Mouse (Mus musculus): Measurements from ENCODE around the gene Sept10. TPM values are rescaled to one million over a fixed set of nuclear protein-coding genes. Genes with fewer than 3 reads are reported as not detected.
A peak's percentile ranks its signal among the peaks of the same experiment; 100 is the strongest.

The Sept10 gene
- polyA plus RNA-seq, 1 experiment from 2014 or later: 56.5 TPM

DNA sequence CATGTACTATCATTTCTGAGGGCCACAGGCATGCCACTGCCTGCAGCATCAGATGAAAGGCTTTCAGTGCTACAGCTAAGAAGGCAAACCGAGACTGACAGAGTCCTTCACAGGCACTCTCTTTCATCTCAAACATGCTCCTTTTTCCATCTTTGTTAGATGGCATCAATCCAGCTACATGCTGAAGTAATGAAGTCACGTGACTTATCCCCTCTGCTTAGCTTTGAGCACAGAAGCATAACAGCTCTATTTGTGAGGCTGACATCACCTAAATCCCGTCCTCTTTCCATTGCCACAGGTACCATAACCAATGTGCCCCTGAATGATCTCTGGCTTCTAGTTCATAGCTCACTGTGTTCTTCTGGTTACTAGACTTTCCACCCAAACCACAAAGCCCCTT, 50.6 kb downstream of the Sept10 start:
- Histone ChIP-seq H3K27me3 (ENCODE audit: control insufficient read depth, insufficient read depth, low read length) (no peaks in the 10 kb centered on the region), H3K9ac (ENCODE audit: low read length) (no peak overlapping the region), H3K4me1 (ENCODE audit: control insufficient read depth, insufficient read depth, low read length) (no peaks in the 10 kb centered on the region), H3K4me3 (ENCODE audit: low read depth, low read length) (no peak overlapping the region), H3K27ac (replicated peaks; ENCODE audit: low read depth, low read length) (no peak overlapping the region), H3K9me3 (ENCODE audit: control insufficient read depth, low read length) (no peaks in the 10 kb centered on the region), H3K36me3 (ENCODE audit: control insufficient read depth, insufficient read depth, low read length) (peaks cover 4% of the 10 kb centered on the region; the same call in 1 of the 2 replicates), H3K4me2 (ENCODE audit: low read depth, severe bottlenecking) (no peak overlapping the region)
- DNase-seq (ENCODE audit: low spot score) (no peak), ATAC-seq (ENCODE audit: insufficient number of reproducible peaks, low FRiP score, low TSS enrichment, low read depth) (no peak)
- WGBS: 80% methylated on average over 3 of the region's 3 CpGs

DNA sequence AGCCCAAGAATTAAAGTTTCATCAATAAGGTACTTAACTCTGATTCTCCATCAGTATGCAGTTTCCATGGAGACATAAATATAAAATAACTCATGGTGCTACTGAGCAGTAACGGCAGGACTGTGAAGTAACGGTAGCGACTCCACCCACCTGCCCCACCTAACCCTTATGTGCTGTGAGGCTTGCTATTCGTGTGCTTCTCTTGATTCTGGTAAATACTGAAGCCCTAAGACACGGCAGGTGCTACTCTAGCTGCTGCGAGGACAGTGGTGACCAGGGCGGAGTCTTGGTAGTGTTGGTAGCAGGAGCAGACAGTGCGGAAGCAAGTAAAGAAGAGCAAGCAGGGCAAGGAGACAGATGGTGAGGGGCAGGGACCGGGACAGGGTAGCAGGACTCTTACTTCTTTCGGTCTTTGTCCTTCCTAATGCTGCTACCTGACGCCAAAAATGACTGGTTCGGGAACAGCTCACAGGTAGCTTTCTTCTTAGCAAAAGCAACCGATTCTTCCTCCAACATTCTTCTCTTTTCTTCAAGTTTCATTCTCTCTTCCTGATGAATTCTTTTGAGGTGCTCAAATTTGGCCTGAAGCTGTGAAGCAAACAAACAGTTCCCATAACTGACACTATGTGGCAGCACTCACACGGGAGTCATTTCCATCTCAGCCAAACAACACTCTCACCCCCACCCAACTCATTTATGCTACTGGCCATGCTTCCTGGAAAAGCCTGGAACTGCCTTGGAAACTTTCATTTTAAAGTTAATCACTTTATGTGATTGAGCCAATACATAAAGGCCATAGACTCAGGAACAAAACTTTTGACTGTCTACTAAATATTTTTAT, 55.3 kb downstream of the Sept10 start:
- H3K9me3 ChIP-seq (ENCODE audit: control insufficient read depth, low read length): no peaks in the 10 kb centered on the region
- 0 out of 2 replicates have a peak, but pooled peaks cover 2% of the 10 kb centered on the region for H3K36me3 ChIP-seq (ENCODE audit: control insufficient read depth, insufficient read depth, low read length)
- no peak overlapping the region for H3K27ac ChIP-seq (replicated peaks; ENCODE audit: low read depth, low read length)
- H3K4me2 ChIP-seq (ENCODE audit: low read depth, severe bottlenecking): no peak overlapping the region
- WGBS: 63% methylated on average over 14 of the region's 14 CpGs
- no peaks in the 10 kb centered on the region for H3K4me1 ChIP-seq (ENCODE audit: control insufficient read depth, insufficient read depth, low read length)
- H3K4me3 ChIP-seq (ENCODE audit: low read depth, low read length): no peak overlapping the region
- DNase-seq (ENCODE audit: low spot score): peak; percentile 57
- no peak for ATAC-seq (ENCODE audit: insufficient number of reproducible peaks, low FRiP score, low TSS enrichment, low read depth)
- H3K9ac ChIP-seq (ENCODE audit: low read length): no peak overlapping the region
- no peaks in the 10 kb centered on the region for H3K27me3 ChIP-seq (ENCODE audit: control insufficient read depth, insufficient read depth, low read length)

DNA sequence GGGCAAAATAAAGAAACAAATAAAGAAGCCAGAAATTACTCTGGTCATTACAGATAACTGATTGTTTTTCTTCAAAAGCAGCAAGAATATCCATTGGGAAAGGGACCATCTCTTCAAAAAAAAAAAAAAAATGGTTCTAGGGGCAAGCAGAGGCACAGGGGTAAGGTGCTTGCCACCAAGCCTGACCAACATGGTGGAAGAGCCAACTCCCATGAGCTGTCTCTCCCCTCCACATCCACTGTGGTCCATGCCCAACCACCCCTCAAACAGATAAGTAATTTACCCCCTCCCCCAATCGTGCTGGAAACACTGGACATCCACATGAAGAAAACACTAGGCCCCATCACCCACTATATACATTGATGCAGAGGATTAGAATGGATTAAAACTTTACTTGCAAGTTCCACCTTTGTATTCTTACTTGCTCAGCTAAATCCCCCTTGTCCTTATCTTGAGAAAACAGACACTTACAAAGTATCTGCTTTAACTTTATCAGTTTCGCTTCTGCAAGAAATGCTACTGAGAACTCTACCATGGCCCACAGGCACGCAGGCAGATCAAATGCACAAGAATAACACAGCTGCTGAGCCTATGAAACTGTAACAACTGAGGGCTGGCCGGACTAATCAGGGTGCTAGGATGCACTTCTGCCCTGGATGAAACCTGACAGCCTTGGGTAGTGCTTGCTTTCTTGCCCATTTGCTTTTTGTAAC, 59.3 kb downstream of the Sept10 start:
- H3K36me3 ChIP-seq (ENCODE audit: control insufficient read depth, insufficient read depth, low read length): 0 out of 2 replicates have a peak, but pooled peaks cover 2% of the 10 kb centered on the region
- no peak overlapping the region for H3K4me3 ChIP-seq (ENCODE audit: low read depth, low read length)
- no peaks in the 10 kb centered on the region for H3K4me1 ChIP-seq (ENCODE audit: control insufficient read depth, insufficient read depth, low read length)
- DNase-seq (ENCODE audit: low spot score): no peak
- H3K27me3 ChIP-seq (ENCODE audit: control insufficient read depth, insufficient read depth, low read length): no peaks in the 10 kb centered on the region
- H3K9ac ChIP-seq (ENCODE audit: low read length): no peak overlapping the region
- H3K27ac ChIP-seq (replicated peaks; ENCODE audit: low read depth, low read length): no peak overlapping the region
- no peaks in the 10 kb centered on the region for H3K9me3 ChIP-seq (ENCODE audit: control insufficient read depth, low read length)
- no peak for ATAC-seq (ENCODE audit: insufficient number of reproducible peaks, low FRiP score, low TSS enrichment, low read depth)
- WGBS: 78% methylated on average over 4 of the region's 4 CpGs
- no peak overlapping the region for H3K4me2 ChIP-seq (ENCODE audit: low read depth, severe bottlenecking)

DNA sequence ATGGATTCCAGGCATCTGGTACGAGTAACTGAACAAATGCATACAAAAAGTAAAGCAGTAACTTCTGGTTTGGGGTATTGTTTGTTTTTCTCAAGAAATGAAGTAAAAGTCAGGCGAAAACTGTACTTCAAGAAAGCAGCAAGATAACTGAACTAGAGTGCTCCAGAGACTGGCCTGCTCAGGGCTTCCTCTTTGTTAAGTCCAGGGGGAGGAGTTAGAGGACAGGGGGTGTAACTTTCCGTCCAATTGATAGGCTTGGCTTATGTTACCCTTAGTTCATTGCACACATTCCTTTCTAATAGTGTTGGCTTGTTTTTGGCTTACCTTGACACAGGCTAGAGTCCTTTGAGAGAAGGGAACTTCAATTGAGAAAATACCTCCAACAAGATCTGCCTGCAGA, 63.0 kb downstream of the Sept10 start:
- Histone ChIP-seq H3K4me3 (ENCODE audit: low read depth, low read length) (no peak overlapping the region), H3K4me2 (ENCODE audit: low read depth, severe bottlenecking) (no peak overlapping the region), H3K9me3 (ENCODE audit: control insufficient read depth, low read length) (no peaks in the 10 kb centered on the region), H3K4me1 (ENCODE audit: control insufficient read depth, insufficient read depth, low read length) (no peaks in the 10 kb centered on the region), H3K27me3 (ENCODE audit: control insufficient read depth, insufficient read depth, low read length) (no peaks in the 10 kb centered on the region), H3K36me3 (ENCODE audit: control insufficient read depth, insufficient read depth, low read length) (no peaks in the 10 kb centered on the region), H3K27ac (replicated peaks; ENCODE audit: low read depth, low read length) (no peak overlapping the region), H3K9ac (ENCODE audit: low read length) (no peak overlapping the region)
- ATAC-seq (ENCODE audit: insufficient number of reproducible peaks, low FRiP score, low TSS enrichment, low read depth) (no peak), DNase-seq (ENCODE audit: low spot score) (no peak)
- 78% methylated on average over 3 of the region's 3 CpGs for WGBS

DNA sequence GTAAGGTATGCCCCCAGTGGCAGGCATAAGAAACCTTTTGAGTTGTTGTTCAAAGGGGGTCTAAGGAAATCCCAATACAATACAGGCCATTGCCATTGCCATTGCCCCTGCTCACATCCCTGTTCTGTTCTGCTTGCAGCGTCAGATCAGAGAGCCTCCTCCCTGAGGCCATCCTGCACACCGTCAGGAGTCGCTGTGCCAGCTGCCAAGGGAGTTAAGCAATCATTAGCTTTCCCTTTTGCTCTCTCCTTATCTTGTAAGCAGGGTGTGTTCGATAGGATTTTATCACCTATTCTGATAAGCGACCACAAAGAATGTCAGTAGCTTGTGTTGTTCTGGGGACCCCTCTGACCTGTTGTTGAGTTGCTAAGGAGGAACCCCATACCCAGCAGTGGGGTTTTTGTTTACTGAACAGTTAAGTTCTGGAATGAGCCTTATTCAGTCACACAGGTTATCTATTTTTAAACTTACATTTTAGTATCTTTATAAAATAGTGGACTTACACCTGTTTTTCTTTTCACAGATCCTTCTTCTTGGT, 69.0 kb downstream of the Sept10 start:
- no peak overlapping the region for H3K4me2 ChIP-seq (ENCODE audit: low read depth, severe bottlenecking)
- WGBS: 65% methylated on average over 5 of the region's 5 CpGs
- ATAC-seq (ENCODE audit: insufficient number of reproducible peaks, low FRiP score, low TSS enrichment, low read depth): no peak

DNA sequence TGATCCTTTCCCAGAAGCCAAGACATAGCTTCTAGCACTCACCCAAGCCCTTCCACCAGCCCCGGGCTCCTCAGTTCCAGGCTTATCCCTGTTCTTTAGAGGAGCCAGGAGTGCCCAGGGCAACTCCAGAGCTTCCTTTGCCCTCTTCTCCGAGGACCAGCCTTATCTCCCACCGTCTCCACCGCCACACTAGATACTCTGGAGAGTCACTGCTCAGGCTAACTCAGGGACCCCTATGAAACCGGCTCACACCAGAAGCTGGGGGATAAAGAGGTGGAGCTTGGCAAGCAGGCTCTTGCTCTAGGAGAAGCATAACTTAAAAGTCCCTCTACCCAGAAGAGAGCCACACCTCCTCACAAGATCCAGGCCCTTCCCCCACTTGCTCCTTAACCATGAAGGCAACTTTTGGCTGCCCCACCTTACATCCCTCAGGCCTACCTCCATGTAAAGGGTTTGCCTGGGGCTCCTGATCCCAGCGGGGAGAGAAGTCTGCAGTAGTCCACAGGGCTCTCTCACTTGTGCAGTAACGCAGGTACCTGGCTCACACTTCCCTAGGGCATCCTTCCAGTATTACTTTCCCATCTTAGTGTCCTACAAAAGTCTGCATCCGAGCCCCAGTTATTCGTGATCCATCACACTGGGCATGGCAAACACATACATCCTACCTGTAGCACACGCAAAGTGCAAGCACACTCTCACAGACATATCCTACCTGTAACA, 70.5 kb downstream of the Sept10 start:
- peak; percentile 39; the same call in 1 of the 2 replicates for ATAC-seq (ENCODE audit: insufficient number of reproducible peaks, low FRiP score, low TSS enrichment, low read depth)
- 87% methylated on average over 10 of the region's 10 CpGs for WGBS
- H3K27ac ChIP-seq (replicated peaks; ENCODE audit: low read depth, low read length): no peak overlapping the region
- no peaks in the 10 kb centered on the region for H3K4me1 ChIP-seq (ENCODE audit: control insufficient read depth, insufficient read depth, low read length)
- no peak overlapping the region for H3K9ac ChIP-seq (ENCODE audit: low read length)
- no peaks in the 10 kb centered on the region for H3K27me3 ChIP-seq (ENCODE audit: control insufficient read depth, insufficient read depth, low read length)
- no peaks in the 10 kb centered on the region for H3K9me3 ChIP-seq (ENCODE audit: control insufficient read depth, low read length)
- H3K36me3 ChIP-seq (ENCODE audit: control insufficient read depth, insufficient read depth, low read length): no peaks in the 10 kb centered on the region
- no peak overlapping the region for H3K4me3 ChIP-seq (ENCODE audit: low read depth, low read length)
- H3K4me2 ChIP-seq (ENCODE audit: low read depth, severe bottlenecking): no peak overlapping the region
- no peak for DNase-seq (ENCODE audit: low spot score)

More for the DNA sequence above, 69.0 kb downstream of the Sept10 start:
- Histone ChIP-seq H3K27me3 (ENCODE audit: control insufficient read depth, insufficient read depth, low read length) (no peaks in the 10 kb centered on the region), H3K36me3 (ENCODE audit: control insufficient read depth, insufficient read depth, low read length) (no peaks in the 10 kb centered on the region), H3K9ac (ENCODE audit: low read length) (no peak overlapping the region), H3K9me3 (ENCODE audit: control insufficient read depth, low read length) (no peaks in the 10 kb centered on the region), H3K4me1 (ENCODE audit: control insufficient read depth, insufficient read depth, low read length) (no peaks in the 10 kb centered on the region), H3K27ac (replicated peaks; ENCODE audit: low read depth, low read length) (no peak overlapping the region), H3K4me3 (ENCODE audit: low read depth, low read length) (no peak overlapping the region)
- no peak for DNase-seq (ENCODE audit: low spot score)

DNA sequence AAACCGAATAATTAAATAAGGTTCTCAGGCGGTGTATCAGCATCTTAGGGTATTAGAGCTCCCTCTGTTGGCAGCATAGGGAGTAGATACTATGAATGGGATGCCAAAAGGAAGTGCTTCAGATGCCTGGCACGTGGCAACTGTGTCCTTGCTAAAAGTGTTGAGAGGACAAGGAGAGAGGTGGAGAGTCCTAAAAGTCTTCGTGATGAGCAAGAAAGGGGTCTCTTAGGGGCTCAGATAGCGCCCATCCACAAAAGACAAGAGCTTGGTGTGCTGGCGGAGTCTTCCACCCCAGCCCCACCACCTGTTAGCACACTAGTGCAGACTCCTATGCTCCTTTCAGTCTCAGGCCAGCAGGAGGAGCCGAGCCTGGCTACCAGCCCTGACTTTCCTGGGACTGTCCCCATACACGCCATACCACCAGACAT, 71.7 kb downstream of the Sept10 start:
- no peak overlapping the region for H3K27ac ChIP-seq (replicated peaks; ENCODE audit: low read depth, low read length)
- no peaks in the 10 kb centered on the region for H3K4me1 ChIP-seq (ENCODE audit: control insufficient read depth, insufficient read depth, low read length)
- 25% methylated on average over 8 of the region's 8 CpGs for WGBS
- DNase-seq (ENCODE audit: low spot score): peak; percentile 40
- no peak overlapping the region for H3K4me2 ChIP-seq (ENCODE audit: low read depth, severe bottlenecking)
- no peaks in the 10 kb centered on the region for H3K36me3 ChIP-seq (ENCODE audit: control insufficient read depth, insufficient read depth, low read length)
- H3K27me3 ChIP-seq (ENCODE audit: control insufficient read depth, insufficient read depth, low read length): no peaks in the 10 kb centered on the region
- ATAC-seq (ENCODE audit: insufficient number of reproducible peaks, low FRiP score, low TSS enrichment, low read depth): peak; percentile 60; the same call in 1 of the 2 replicates
- no peaks in the 10 kb centered on the region for H3K9me3 ChIP-seq (ENCODE audit: control insufficient read depth, low read length)
- no peak overlapping the region for H3K9ac ChIP-seq (ENCODE audit: low read length)
- no peak overlapping the region for H3K4me3 ChIP-seq (ENCODE audit: low read depth, low read length)

DNA sequence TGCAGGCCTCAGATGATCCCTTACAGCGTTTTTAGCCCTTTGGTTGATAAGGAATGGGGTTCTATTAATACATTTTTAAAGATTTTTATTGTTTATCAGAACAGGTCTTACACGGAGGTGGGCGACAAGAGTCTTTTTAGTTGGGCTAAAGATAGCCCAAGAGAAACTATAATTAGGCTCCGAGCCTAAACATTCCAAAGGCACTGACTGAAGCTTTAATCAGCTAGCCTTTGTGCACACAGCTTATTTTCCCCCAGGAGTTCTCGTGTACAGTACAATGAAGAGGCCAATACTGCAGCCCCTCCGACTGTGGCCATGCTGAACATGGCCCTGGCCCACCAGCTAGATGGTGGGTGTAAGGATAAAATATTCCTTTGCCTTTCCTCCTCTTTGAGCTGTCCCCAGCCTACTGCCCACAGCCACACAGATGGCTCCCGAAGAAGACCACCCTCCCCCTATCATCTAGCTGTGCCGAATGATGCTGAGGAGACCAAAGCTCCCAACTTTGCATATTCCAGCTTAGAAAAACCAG, 88.1 kb downstream of the Sept10 start:
- ATAC-seq (ENCODE audit: insufficient number of reproducible peaks, low FRiP score, low TSS enrichment, low read depth) (no peak), DNase-seq (ENCODE audit: low spot score) (no peak)
- WGBS: 82% methylated on average over 8 of the region's 8 CpGs
- H3K9ac ChIP-seq (ENCODE audit: low read length): no peak overlapping the region
- H3K9me3 ChIP-seq (ENCODE audit: control insufficient read depth, low read length): no peaks in the 10 kb centered on the region
- H3K36me3 ChIP-seq (ENCODE audit: control insufficient read depth, insufficient read depth, low read length): no peaks in the 10 kb centered on the region
- H3K27ac ChIP-seq (replicated peaks; ENCODE audit: low read depth, low read length): no peak overlapping the region
- no peak overlapping the region for H3K4me2 ChIP-seq (ENCODE audit: low read depth, severe bottlenecking)
- no peaks in the 10 kb centered on the region for H3K27me3 ChIP-seq (ENCODE audit: control insufficient read depth, insufficient read depth, low read length)
- H3K4me3 ChIP-seq (ENCODE audit: low read depth, low read length): no peak overlapping the region
- H3K4me1 ChIP-seq (ENCODE audit: control insufficient read depth, insufficient read depth, low read length): no peaks in the 10 kb centered on the region; the same call in 1 of the 2 replicates

All from limb, embryonic 11.5 days (tissue).